In the genomic region with DNA sequence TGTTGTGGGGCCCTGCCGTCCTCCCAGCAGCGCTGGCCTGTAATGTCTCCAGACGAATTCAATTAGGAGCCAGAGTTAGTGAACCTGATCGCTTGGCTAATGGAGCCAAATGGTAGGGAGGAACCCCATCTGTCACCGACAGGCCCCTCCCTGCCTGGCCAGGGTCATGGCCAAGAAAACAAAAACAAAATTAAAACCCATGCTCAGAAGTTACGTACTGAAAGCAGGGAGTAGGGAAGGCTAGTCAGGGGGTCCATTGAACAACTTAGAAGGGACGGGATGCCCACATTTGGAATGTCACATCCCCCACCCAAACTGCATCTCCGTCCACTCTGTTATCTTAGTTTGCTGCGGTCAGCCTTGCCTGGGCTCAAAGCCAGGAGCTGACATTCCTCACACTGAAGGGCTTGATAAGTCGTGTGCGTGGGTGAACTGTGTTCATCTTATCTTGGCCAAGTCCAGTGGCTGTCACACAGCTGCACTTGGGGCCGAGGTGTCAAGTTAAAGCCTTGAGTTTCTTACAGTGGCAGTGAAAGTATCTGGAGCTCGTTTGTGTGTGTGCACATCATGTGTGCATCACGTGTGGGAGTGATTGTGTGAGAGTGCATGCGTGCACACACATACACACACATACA, we compare ENCODE assay signal across 8 mouse cellular contexts. TPM values are rescaled to one million over a fixed set of nuclear protein-coding genes. Genes with fewer than 3 reads are reported as not detected.
DNase-seq lines count a peak whose midpoint lies in the region; ATAC-seq lines count a peak whose summit lies in the region.
"Had no signal": no experiment of that assay in that cellular context is flagged by ENCODE, and none has a peak within 500 bp of the region (broad histone marks: within the 10 kb centered on the region; RNA-seq: fewer than 3 reads in every experiment).

No protein-coding gene starts in this region.

- no peaks in the 10 kb centered on the region; the same call in none of the 2 replicates for H3K4me1 ChIP-seq in hindbrain, embryonic 16.5 days (ENCODE audit: control insufficient read depth, insufficient read depth, low read depth, low read length)
- peaks cover 16% of the 10 kb centered on the region for H3K4me1 ChIP-seq in neural tube, embryonic 12.5 days

- peak; percentile 66 for DNase-seq in MEL-GATA-1-ER (ENCODE audit: extremely low read depth, low read depth)
- DNase-seq in adrenal gland, adult 18-20 months (ENCODE audit: low spot score in 2 of 2), result peak; percentile 28 to 38
- peak; percentile 28 for DNase-seq in forelimb bud, embryonic 11.5 days (ENCODE audit: low read depth, low spot score)
- DNase-seq in spleen, adult 18-20 months, result no peak
- DNase-seq in spleen, adult 12 weeks (ENCODE audit: low spot score), result no peak

- H3K9ac ChIP-seq in hindbrain, embryonic 16.5 days (ENCODE audit: low read depth, low read length), result no peak overlapping the region
- no peak overlapping the region for H3K9ac ChIP-seq in neural tube, embryonic 12.5 days
- H3K9ac ChIP-seq: lung, embryonic 15.5 days had no signal

- no peak overlapping the region for H3K4me3 ChIP-seq in hindbrain, embryonic 16.5 days (ENCODE audit: low read length)
- H3K4me3 ChIP-seq in neural tube, embryonic 12.5 days, result no peak overlapping the region
- H3K4me3 ChIP-seq: lung, embryonic 15.5 days had no signal

- H3K4me2 ChIP-seq in hindbrain, embryonic 16.5 days (ENCODE audit: low read length), result no peak overlapping the region
- 0 out of 2 replicates have a peak overlapping the region, but pooled peaks have one; percentile 12 for H3K4me2 ChIP-seq in neural tube, embryonic 12.5 days (replicated peaks)
- H3K4me2 ChIP-seq: lung, embryonic 15.5 days had no signal

- peak; percentile 40; the same call in 1 of the 2 replicates for ATAC-seq in hindbrain, embryonic 16.5 days
- ATAC-seq in neural tube, embryonic 12.5 days (ENCODE audit: low FRiP score, low read depth), result no peak; the same call in 1 of the 2 replicates

- no peaks in the 10 kb centered on the region for H3K27me3 ChIP-seq in hindbrain, embryonic 16.5 days (replicated peaks; ENCODE audit: control insufficient read depth, insufficient read depth, low read length)
- H3K27me3 ChIP-seq in neural tube, embryonic 12.5 days (replicated peaks), result no peaks in the 10 kb centered on the region

- H3K36me3 ChIP-seq in hindbrain, embryonic 16.5 days (ENCODE audit: control insufficient read depth, insufficient read depth, low read length), result no peaks in the 10 kb centered on the region
- H3K36me3 ChIP-seq in neural tube, embryonic 12.5 days, result no peaks in the 10 kb centered on the region
- H3K36me3 ChIP-seq: lung, embryonic 15.5 days had no signal

- no peak overlapping the region for H3K27ac ChIP-seq in hindbrain, embryonic 16.5 days (ENCODE audit: low read depth, low read length)
- no peak overlapping the region for H3K27ac ChIP-seq in neural tube, embryonic 12.5 days
- H3K27ac ChIP-seq: lung, embryonic 15.5 days had no signal

- 41% methylated on average over 15 of the region's 15 CpGs for WGBS in hindbrain, embryonic 16.5 days
- WGBS in neural tube, embryonic 12.5 days, result 48% methylated on average over 15 of the region's 15 CpGs

- H3K9me3 ChIP-seq in hindbrain, embryonic 16.5 days (ENCODE audit: control insufficient read depth, low read length), result no peaks in the 10 kb centered on the region
- H3K9me3 ChIP-seq in neural tube, embryonic 12.5 days, result no peaks in the 10 kb centered on the region
- H3K9me3 ChIP-seq: lung, embryonic 15.5 days had no signal

RNA-seq across cellular contexts. Expression of a gene that starts 53.2 kb away (rescaled TPM):
- total RNA-seq in adrenal gland, adult 18-20 months (2021), result under 1 TPM; 0.06 to 0.07 TPM
- 0.24 and 0.36 TPM in 2 replicates for polyA plus RNA-seq in hindbrain, embryonic 16.5 days (2015; fragmentation: Nextera tagmentation; extraction: Ambion mirVana)
- 1.6 and 2.1 TPM in 2 replicates for polyA plus RNA-seq in neural tube, embryonic 12.5 days (2016; fragmentation: Nextera tagmentation; extraction: Ambion mirVana)

Comparison
In these comparisons a context has a peak if more than half of its experiments do, and no peak if none do; other contexts are left out.
1. DNase-seq: peak in MEL-GATA-1-ER (single experiment), adrenal gland, adult 18-20 months (2 of 2) and forelimb bud, embryonic 11.5 days (single experiment); none in spleen, adult 18-20 months (0 of 2) and spleen, adult 12 weeks (single experiment).